Mouse (Mus musculus): ENCODE results near the gene Gas7. TPM values are rescaled to one million over a fixed set of nuclear protein-coding genes. Genes with fewer than 3 reads are reported as not detected.

Gas7 gene
- polyA plus RNA-seq, 1 experiment from 2014 or later, result 8.4 TPM

DNA sequence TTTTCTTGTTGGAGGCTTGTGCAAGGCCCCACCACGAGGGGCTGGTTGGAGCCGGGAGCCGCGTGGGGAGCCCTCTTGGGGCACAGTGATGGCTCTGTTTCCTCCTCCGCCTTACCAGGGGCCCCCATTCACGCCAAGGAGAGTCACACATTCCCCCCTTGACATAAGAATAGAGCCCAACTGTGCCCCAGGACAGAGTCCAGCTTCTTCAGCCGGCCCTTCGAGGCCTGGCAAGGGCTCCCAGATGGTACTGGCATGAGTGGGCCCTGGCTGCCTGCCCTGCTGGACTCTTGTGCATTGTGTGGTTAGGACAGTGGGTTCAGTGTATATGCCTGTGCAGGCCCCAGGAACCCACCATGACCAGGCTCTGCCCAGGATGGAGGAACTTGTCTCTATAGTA is 63.7 kb downstream of the Gas7 start:
- no peaks in the 10 kb centered on the region for H3K27me3 ChIP-seq (replicated peaks)
- no peaks in the 10 kb centered on the region for H3K36me3 ChIP-seq
- no peak overlapping the region for H3K4me2 ChIP-seq
- no peak overlapping the region for H3K4me3 ChIP-seq
- no peak overlapping the region for H3K9ac ChIP-seq
- ATAC-seq (ENCODE audit: extremely low read depth, insufficient number of reproducible peaks, low FRiP score, low TSS enrichment), result no peak
- WGBS, result 91% methylated on average over 8 of the region's 8 CpGs
- H3K27ac ChIP-seq (replicated peaks), result no peak overlapping the region
- H3K9me3 ChIP-seq, result peaks cover 3% of the 10 kb centered on the region; the same call in 1 of the 2 replicates
- H3K4me1 ChIP-seq, result peaks cover 32% of the 10 kb centered on the region

DNA sequence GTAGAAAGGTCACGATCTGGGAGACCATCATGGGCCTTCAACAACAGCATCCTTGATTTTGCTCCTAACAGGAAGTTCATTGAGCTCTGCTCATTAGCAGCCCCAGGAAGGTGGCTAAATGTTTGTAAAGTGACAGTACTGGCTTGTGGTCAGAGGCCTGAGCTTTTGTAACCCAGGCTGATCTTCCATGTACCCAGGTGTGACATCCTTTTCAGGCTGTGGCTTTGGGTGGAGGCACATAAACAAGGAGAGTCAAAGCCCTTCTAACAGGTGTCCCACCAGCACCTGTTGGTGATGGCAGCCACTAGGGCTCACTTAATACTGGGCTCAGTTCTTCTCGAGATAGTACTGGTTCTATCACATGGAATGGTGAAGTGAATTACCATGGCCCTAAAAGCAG is 67.4 kb downstream of the Gas7 start:
- no peaks in the 10 kb centered on the region for H3K27me3 ChIP-seq (replicated peaks)
- H3K4me3 ChIP-seq, result no peak overlapping the region
- H3K9ac ChIP-seq, result no peak overlapping the region
- H3K36me3 ChIP-seq, result no peaks in the 10 kb centered on the region
- H3K4me2 ChIP-seq, result no peak overlapping the region
- peaks cover 3% of the 10 kb centered on the region; the same call in 1 of the 2 replicates for H3K9me3 ChIP-seq
- H3K4me1 ChIP-seq, result peaks cover 53% of the 10 kb centered on the region
- H3K27ac ChIP-seq (replicated peaks), result no peak overlapping the region
- WGBS, result 76% methylated on average over 2 of the region's 2 CpGs
- ATAC-seq (ENCODE audit: extremely low read depth, insufficient number of reproducible peaks, low FRiP score, low TSS enrichment), result no peak

DNA sequence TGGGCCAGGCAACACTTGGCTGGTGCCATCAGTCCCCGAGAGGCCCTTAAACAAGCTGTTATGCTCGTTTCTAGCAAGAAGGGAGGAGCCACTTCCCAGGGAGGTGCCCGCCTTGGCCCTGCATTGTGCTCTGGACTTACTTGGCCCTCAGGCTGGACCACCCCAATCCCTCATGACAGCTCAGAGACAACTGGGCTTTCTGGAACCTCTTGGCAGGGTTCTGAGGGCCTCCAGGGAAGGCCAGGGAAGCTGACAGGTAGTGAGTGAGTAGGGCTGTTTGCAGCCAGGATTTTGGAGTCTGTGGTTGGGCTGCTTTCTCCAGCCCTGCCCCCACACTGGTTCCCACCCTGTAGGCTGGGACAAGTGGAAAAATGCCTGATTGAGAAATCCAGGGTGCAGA is 68.6 kb downstream of the Gas7 start:
- Histone ChIP-seq H3K9me3 (no peaks in the 10 kb centered on the region), H3K9ac (peak overlapping the region; percentile 33; the same call in 1 of the 2 replicates), H3K36me3 (no peaks in the 10 kb centered on the region), H3K4me3 (no peak overlapping the region), H3K27me3 (replicated peaks) (no peaks in the 10 kb centered on the region), H3K4me2 (no peak overlapping the region), H3K4me1 (peaks cover 55% of the 10 kb centered on the region), H3K27ac (replicated peaks) (0 out of 2 replicates have a peak overlapping the region, but pooled peaks have one; percentile 57)
- WGBS, result 45% methylated on average over 3 of the region's 3 CpGs
- ATAC-seq (ENCODE audit: extremely low read depth, insufficient number of reproducible peaks, low FRiP score, low TSS enrichment), result no peak

DNA sequence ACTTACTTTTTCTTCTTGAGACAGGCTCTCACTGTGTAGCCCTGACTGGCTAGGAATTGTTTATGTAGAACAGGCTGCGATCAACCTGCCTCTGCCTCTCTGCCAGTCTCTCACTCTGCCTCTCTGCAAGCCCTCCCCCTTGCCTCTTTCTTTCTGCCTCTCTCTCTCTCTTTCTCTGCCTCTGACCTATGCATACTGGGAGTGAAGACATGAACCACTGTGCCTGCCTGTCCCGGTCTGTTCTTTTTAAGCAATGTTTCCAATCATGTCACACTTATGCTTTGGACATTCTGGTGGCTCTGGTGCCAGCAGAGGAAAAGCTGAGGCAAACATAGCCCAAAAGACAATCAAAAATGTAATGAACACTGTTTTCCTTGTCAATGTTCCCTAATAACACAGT is 69.5 kb downstream of the Gas7 start:
- Histone ChIP-seq H3K36me3 (no peaks in the 10 kb centered on the region), H3K4me3 (no peak overlapping the region), H3K27me3 (replicated peaks) (no peaks in the 10 kb centered on the region), H3K27ac (replicated peaks) (peak overlapping the region; percentile 57), H3K9me3 (no peaks in the 10 kb centered on the region), H3K9ac (no peak overlapping the region), H3K4me2 (no peak overlapping the region), H3K4me1 (peaks cover 55% of the 10 kb centered on the region)
- WGBS, result 44% methylated on average over 2 of the region's 2 CpGs
- no peak for ATAC-seq (ENCODE audit: extremely low read depth, insufficient number of reproducible peaks, low FRiP score, low TSS enrichment)

DNA sequence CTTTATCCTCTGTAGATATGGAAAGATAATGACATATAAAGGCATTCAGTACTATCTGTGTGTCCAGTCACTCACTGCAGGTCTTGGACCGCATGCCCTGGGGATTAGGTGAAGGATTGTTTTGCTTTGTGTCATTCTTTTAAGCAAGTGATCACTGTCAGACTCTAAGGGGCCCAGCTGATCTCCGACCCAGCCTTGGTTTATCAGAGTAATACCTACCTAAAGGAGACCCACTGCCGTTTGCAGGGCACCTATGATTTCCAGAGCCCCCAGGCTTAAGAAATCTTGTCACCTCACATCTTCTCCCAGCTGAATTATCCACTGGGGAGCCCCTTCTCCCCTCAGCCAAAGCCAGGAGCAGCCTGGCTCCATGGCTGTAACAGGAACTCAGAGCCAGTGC is 70.6 kb downstream of the Gas7 start:
- Histone ChIP-seq H3K4me2 (no peak overlapping the region), H3K4me1 (peaks cover 55% of the 10 kb centered on the region), H3K4me3 (no peak overlapping the region), H3K36me3 (no peaks in the 10 kb centered on the region), H3K27ac (replicated peaks) (peak overlapping the region; percentile 70; the same call in 1 of the 2 replicates), H3K27me3 (replicated peaks) (no peaks in the 10 kb centered on the region), H3K9me3 (no peaks in the 10 kb centered on the region), H3K9ac (no peak overlapping the region)
- 34% methylated on average over 3 of the region's 3 CpGs for WGBS
- no peak for ATAC-seq (ENCODE audit: extremely low read depth, insufficient number of reproducible peaks, low FRiP score, low TSS enrichment)

DNA sequence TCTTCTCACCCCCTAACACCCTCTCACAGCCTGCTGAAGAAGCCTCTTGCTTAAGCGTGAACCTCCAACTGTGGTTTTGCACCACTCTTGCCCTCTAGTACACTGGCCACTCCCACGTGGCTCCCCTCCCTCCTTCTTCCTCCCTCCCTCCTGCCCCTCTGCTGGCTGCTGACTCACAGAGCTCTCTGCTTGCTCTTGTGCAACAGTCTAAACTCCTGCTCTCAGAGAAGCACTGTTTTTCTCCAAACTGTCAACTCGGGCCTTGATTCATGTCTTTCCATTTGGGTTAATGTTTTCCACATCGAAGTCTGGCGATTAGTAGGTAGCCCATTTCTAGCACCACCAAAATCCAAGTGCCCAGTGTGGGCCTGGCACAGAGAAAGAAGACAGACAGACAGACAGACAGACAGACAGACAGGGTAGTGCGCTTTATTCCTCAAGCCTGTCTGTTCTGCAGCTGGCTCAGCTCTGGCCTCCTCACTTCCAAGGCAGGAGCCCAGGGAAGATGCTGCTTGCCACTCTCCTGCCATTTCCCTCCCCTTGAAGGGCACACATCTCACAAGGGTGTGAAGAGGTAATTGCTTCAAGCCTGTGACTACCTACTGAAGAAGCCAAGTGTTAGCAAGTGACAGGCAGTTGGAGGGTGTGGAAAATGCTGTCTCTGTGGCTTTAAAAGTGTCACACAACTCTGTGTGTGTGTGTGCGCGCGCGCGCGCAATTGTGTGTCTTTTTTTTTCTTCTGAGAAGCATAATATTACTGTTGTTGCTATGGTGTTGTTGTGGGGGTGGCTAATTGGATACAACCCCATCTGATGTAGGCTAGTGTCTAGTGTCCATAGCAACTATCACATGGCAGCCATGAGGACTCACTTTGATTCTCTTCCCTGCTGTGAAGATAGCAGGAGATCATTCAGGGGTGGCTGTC is 71.6 kb downstream of the Gas7 start:
- peaks cover 59% of the 10 kb centered on the region for H3K4me1 ChIP-seq
- H3K36me3 ChIP-seq, result no peaks in the 10 kb centered on the region
- no peaks in the 10 kb centered on the region for H3K9me3 ChIP-seq
- peak overlapping the region; percentile 33; the same call in 1 of the 2 replicates for H3K9ac ChIP-seq
- ATAC-seq (ENCODE audit: extremely low read depth, insufficient number of reproducible peaks, low FRiP score, low TSS enrichment), result no peak
- WGBS, result 64% methylated on average over 12 of the region's 12 CpGs
- no peaks in the 10 kb centered on the region for H3K27me3 ChIP-seq (replicated peaks)
- peak overlapping the region; percentile 70 for H3K27ac ChIP-seq (replicated peaks)
- no peak overlapping the region for H3K4me2 ChIP-seq
- no peak overlapping the region for H3K4me3 ChIP-seq

DNA sequence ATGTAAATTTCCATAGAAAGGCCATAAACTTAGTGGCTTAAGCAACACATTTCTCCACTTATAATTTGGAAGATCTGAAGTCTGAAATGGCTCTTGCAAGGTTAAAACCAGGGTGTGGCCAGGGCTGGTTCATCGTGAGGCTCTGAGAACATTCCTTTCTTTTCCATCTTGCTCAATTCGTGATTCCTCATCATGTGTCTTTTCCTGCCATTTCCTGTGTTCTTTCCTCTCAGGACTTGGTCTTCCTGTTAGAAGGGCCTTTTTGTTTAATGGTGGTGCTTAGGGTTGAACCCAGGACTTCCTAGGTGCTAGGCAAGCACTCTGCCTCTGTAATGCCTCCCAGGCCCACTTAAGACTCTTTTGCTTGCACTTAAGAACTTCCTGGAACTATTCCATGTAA is 76.0 kb downstream of the Gas7 start:
- peaks cover 39% of the 10 kb centered on the region for H3K4me1 ChIP-seq
- no peaks in the 10 kb centered on the region for H3K9me3 ChIP-seq
- no peaks in the 10 kb centered on the region for H3K27me3 ChIP-seq (replicated peaks)
- no peak overlapping the region for H3K9ac ChIP-seq
- no peak overlapping the region for H3K4me3 ChIP-seq
- no peak overlapping the region for H3K4me2 ChIP-seq
- H3K27ac ChIP-seq (replicated peaks), result no peak overlapping the region
- no peak for ATAC-seq (ENCODE audit: extremely low read depth, insufficient number of reproducible peaks, low FRiP score, low TSS enrichment)
- whole genome bisulfite sequencing, result 52% methylated on average over 2 of the region's 2 CpGs
- no peaks in the 10 kb centered on the region for H3K36me3 ChIP-seq

DNA sequence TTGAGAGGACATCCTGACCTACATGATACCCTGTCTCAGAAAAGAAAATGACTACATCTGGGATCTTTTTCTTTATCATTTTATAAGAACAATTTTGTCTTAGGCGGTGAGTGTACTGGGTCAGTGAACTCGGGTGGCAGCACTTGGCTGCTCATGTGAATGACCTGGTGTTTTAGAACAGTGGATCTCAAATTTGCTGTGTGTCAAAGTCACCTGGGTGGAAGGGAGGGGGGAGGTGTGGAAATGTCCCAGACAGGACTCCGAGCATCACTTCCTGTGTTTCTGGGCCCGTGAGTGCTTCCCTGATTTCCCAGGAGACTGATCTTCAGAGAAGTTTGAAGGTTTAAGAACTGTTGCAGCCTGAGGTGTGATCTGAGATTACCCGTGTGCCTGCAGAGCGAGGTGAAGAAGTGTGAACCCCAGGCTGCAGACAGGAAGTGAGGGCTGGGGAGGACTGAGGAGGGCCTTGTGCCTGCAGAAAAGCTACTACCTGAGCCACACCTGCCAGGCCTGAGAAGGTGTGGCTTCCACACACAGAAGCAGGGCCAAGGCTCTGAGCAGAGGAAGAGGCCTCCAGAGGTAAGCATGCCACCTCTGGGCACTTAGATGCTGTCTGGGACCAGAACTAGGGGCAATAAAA is 76.8 kb downstream of the Gas7 start:
- Histone ChIP-seq H3K27me3 (replicated peaks) (no peaks in the 10 kb centered on the region), H3K4me3 (no peak overlapping the region), H3K4me1 (peaks cover 39% of the 10 kb centered on the region), H3K4me2 (no peak overlapping the region), H3K9me3 (no peaks in the 10 kb centered on the region), H3K9ac (no peak overlapping the region), H3K27ac (replicated peaks) (peak overlapping the region; percentile 12; the same call in 1 of the 2 replicates), H3K36me3 (no peaks in the 10 kb centered on the region)
- WGBS, result 29% methylated on average over 6 of the region's 6 CpGs
- no peak for ATAC-seq (ENCODE audit: extremely low read depth, insufficient number of reproducible peaks, low FRiP score, low TSS enrichment)

DNA sequence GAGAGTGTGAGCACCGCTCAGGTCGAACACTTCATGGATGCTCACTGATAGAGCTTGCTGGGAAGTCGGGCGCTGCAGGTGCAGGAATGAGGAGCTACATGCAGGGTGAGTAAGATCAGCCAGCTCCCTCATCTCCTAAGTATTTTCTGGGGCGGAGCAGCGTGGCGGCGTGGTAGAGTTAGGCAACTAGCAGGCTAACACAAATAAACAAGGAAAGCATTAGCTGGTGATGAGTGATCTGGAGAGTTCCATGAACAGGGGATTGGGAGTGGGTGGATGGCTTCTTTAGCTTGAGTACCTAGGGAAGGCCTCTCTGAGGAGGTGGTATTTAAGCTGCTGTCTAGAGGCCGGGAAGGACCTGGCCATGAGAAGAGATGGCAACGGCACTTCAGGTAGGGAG is 77.5 kb downstream of the Gas7 start:
- 55% methylated on average over 10 of the region's 10 CpGs for WGBS
- no peak for ATAC-seq (ENCODE audit: extremely low read depth, insufficient number of reproducible peaks, low FRiP score, low TSS enrichment)
- peak overlapping the region; percentile 12; the same call in 1 of the 2 replicates for H3K27ac ChIP-seq (replicated peaks)

DNA sequence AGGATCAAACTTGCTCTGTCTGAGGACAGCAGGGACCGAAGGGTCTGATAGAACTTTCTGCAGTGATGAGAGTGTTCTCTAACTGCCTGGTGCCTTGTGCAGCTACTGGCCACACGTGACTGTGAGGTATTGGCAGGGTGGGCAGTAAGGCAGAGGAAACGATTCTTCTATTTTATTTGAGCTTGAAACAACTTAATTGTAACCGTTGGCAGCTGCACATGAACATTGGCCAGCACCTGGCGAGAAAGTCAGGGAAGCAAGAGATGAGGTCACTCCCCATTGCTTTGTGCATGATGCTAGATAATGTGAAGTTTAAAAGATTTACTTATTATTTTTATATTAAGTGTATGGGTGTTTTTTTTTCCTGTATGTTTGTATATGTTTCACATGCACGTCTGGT is 77.9 kb downstream of the Gas7 start:
- 79% methylated on average over 6 of the region's 6 CpGs for WGBS
- Histone ChIP-seq H3K27ac (replicated peaks) (0 out of 2 replicates have a peak overlapping the region, but pooled peaks have one; percentile 12), H3K4me2 (no peak overlapping the region), H3K9me3 (no peaks in the 10 kb centered on the region), H3K27me3 (replicated peaks) (no peaks in the 10 kb centered on the region), H3K36me3 (no peaks in the 10 kb centered on the region), H3K9ac (no peak overlapping the region), H3K4me3 (no peak overlapping the region), H3K4me1 (peaks cover 34% of the 10 kb centered on the region)
- ATAC-seq (ENCODE audit: extremely low read depth, insufficient number of reproducible peaks, low FRiP score, low TSS enrichment), result no peak

More for the DNA sequence above, 77.5 kb downstream of the Gas7 start:
- H3K4me1 ChIP-seq, result peaks cover 32% of the 10 kb centered on the region
- no peak overlapping the region for H3K4me2 ChIP-seq
- no peak overlapping the region for H3K9ac ChIP-seq
- H3K36me3 ChIP-seq, result no peaks in the 10 kb centered on the region
- H3K9me3 ChIP-seq, result no peaks in the 10 kb centered on the region
- H3K27me3 ChIP-seq (replicated peaks), result no peaks in the 10 kb centered on the region
- H3K4me3 ChIP-seq, result no peak overlapping the region

DNA sequence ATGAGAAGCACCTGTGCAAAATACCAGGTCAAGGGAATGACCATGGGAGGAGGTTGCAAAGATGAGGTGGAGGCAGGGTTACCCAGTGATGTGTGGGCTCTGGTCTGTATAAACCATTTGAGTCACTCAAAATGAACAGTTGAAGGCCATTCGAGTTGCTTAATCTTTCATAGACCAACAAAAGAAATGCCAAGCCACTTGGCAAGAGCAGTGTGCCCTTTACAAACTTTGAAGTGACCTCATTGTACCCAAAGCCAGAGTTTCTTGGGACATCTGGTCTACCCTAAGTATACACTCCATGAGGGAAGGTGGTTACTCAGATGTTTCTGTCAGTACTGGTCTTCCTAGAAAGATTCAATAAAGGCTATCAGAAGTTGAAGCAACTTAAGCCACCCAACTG is 80.5 kb downstream of the Gas7 start:
- no peak for ATAC-seq (ENCODE audit: extremely low read depth, insufficient number of reproducible peaks, low FRiP score, low TSS enrichment)
- H3K9ac ChIP-seq, result no peak overlapping the region
- no peaks in the 10 kb centered on the region for H3K27me3 ChIP-seq (replicated peaks)
- no peaks in the 10 kb centered on the region for H3K9me3 ChIP-seq
- no peak overlapping the region for H3K27ac ChIP-seq (replicated peaks)
- H3K36me3 ChIP-seq, result no peaks in the 10 kb centered on the region
- no peak overlapping the region for H3K4me3 ChIP-seq
- 88% methylated on average over 1 of the region's 1 CpGs for WGBS
- peaks cover 40% of the 10 kb centered on the region for H3K4me1 ChIP-seq
- no peak overlapping the region for H3K4me2 ChIP-seq
